Mouse (Mus musculus) heart, embryonic 10.5 days (tissue): ENCODE measurements around the gene Plekhg2. TPM values are rescaled to one million over a fixed set of nuclear protein-coding genes. Genes with fewer than 3 reads are reported as not detected.
A peak's percentile ranks its signal among the peaks of the same experiment; 100 is the strongest.

ENCODE experiments used
- DNase-seq: peaks from one replicate; pipeline ENCODE4 v3.0.0-alpha.2; 2017; ENCODE audit warnings: low spot score
- H3K27ac ChIP-seq: fragments of 300-500 bp; sonication (generic); 2 replicates; pipeline ENCODE4 v1.5.1; 2016; ENCODE audit warnings: mild to moderate bottlenecking
- H3K27me3 ChIP-seq: fragments of 300-500 bp; sonication (generic); 2 replicates; pipeline ENCODE4 v1.6.1; 2016; ENCODE audit warnings: mild to moderate bottlenecking; ENCODE audit not compliant: poor library complexity, insufficient read depth, severe bottlenecking
- H3K36me3 ChIP-seq: fragments of 300-500 bp; sonication (generic); 2 replicates; pipeline ENCODE4 v1.6.1; 2016; ENCODE audit warnings: mild to moderate bottlenecking, moderate library complexity
- H3K4me1 ChIP-seq: fragments of 300-500 bp; sonication (generic); 2 replicates; pipeline ENCODE4 v1.6.1; 2016; ENCODE audit warnings: mild to moderate bottlenecking
- H3K4me3 ChIP-seq: fragments of 300-500 bp; sonication (generic); 2 replicates; pipeline ENCODE4 v1.5.1; 2016; ENCODE audit warnings: mild to moderate bottlenecking, moderate library complexity
- H3K9me3 ChIP-seq: fragments of 300-500 bp; sonication (generic); 2 replicates; pipeline ENCODE4 v1.6.1; 2016; ENCODE audit warnings: mild to moderate bottlenecking, moderate library complexity
- WGBS: fragments of 180-500 bp; shearing (Covaris S2); methylation state at CpG from one replicate; pipeline ENCODE4 v1.1.7; 2016; 5-methylcytosine and 5-hydroxymethylcytosine counted together
- polyA plus RNA-seq: library from polyadenylated mRNA; unstranded; fragments of >200 nt; fragmentation: Nextera tagmentation; extraction: Ambion mirVana; gene quantifications from 2 replicates; pipeline ENCODE4 v1.2.1, GENCODE M21; 2016

The Plekhg2 gene
- polyA plus RNA-seq, 1 experiment from 2014 or later: 75.1 TPM

DNA sequence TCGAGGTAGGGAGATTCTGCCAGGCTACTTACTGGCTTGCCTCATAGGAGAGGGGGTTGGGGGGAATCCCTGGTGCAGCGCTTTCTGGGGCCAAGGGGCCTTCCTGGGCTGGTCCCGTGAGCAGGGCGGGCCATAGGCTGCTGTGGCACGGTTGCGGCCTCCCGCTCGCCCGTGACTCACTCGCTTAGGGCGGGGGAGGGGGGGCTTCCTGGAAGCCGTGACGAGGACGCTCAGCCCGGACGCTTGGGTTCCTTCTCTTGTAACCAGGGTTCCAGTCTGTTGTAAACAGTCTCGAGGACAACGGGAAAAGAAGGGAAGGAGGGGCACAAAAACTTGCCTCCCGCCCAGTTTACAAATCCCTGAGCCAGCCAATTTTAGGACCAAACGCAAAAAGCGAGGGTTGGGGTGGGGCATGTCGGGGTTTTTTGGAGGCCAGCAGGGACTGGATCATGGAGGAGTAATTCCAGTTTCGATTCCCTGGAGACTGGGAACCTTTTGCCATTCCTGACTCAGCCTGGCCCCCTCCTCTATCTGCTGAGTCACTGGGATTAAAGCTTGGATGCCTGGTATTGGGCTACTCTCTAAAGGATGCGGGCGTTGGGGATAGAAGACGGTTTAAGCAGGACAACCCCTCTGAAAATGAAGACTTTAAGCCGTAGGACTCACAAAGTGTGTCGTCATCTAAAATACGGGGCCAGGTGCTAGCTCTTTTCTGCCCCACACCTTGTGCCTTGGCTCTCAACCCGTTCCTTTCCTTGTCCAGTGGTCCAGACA, 8.8 kb upstream of the Plekhg2 start:
- H3K4me3 ChIP-seq: peak overlapping the region; percentile 52
- H3K4me1 ChIP-seq: peaks cover 64% of the 10 kb centered on the region
- peak overlapping the region; percentile 96 for H3K27ac ChIP-seq
- no peaks in the 10 kb centered on the region for H3K27me3 ChIP-seq
- no peaks in the 10 kb centered on the region for H3K9me3 ChIP-seq
- DNase-seq: peak; percentile 92
- peaks cover 18% of the 10 kb centered on the region for H3K36me3 ChIP-seq
- 4% methylated on average over 30 of the region's 30 CpGs for WGBS

DNA sequence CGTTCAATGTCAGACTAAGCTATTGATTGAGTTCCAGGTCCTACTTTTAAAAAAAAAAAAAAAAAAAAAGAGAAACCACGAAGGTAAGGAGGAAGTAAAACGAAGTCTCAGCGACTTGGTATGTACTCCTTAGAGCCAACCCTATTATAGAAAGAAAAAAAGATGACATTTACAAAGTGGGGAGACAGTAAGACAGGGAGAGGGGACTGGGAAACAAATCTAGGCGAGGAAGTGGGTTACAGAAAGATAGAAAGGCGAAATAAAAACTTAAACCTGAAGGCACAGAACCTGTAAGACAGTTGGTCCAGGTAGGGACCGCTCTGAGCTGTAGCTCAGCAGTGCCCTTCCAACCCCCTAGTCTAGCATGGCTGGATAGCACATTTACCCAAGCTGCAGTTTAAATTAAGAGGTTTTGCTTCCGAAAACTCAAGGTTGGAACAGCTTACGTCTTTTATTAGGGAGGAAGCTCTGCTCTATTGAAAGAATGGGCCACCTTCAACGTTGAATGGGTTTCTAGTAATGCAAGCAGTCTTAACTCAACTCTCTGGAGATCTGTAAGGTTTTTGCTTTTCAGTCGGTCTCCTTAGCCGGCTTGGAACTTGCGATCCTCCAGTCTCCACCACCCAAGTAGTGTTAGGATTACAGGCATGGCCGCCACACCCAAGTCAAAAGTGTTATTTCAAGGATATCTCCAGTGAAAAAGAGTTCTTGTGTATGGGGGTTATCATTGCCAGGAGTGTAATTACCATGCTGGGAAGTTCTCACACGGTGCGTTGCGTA, 8.0 kb upstream of the Plekhg2 start, which contains the start of gene Zfp36:
TSS of gene Zfp36 (minus strand) at position 17 of the 780 bp plus-strand sequence.
- no peaks in the 10 kb centered on the region for H3K27me3 ChIP-seq
- H3K4me3 ChIP-seq: peak within 1 kb of the TSS; percentile 80
- peaks cover 72% of the 10 kb centered on the region for H3K4me1 ChIP-seq
- H3K27ac ChIP-seq: peak within 1 kb of the TSS; percentile 97
- no peaks in the 10 kb centered on the region for H3K9me3 ChIP-seq
- WGBS: 48% methylated on average over 17 of the region's 17 CpGs
- peaks cover 10% of the 10 kb centered on the region for H3K36me3 ChIP-seq
- no peak for DNase-seq

DNA sequence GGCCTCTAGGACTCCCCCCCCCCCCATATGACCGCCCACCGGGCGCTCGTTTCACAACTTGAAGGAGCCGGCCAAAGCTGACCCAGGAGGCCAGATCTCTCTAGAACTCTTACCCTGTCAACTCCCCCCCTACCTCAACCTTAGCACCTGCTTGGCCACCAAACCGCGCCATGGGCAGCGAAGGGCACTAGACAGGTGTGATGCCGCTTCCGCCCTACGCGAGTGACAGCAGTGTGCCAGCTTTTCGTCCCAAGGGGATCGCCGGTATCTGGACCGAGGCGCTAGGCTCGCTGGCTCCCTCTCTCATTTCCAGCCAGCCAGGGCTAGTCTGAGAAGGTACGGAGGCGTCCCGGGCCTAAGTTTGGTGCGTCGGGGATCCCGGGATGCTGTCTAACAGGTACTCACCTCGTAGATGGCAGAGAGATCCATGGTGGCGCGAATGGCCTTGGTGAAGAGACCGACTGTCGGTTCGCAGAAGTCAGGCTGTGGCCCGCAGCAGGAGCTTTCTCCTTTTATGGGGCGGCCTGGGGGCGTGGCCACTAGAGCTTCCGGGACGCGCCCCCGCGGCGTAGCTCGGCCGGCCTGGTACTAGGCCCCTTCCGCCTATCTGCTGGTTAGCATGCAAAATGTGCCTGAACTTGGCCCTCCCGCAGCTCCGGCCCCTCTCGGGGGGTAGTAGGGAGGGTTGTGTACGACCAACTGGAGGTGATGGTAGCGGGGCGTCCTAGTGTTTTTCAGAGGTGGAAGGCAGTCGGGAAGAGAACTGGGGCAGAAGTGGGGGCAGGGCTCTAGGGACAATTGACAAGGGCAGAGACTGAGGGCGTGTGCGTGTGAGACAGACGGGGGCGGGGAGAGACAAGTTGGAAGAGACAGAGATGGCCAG, 6.6 kb upstream of the Plekhg2 start:
- under 1% methylated on average over 53 of the region's 53 CpGs for WGBS
- Histone ChIP-seq H3K27ac (peak overlapping the region; percentile 97), H3K4me1 (peaks cover 83% of the 10 kb centered on the region), H3K4me3 (peak overlapping the region; percentile 80), H3K36me3 (peaks cover 9% of the 10 kb centered on the region), H3K27me3 (no peaks in the 10 kb centered on the region), H3K9me3 (no peaks in the 10 kb centered on the region)
- peak; percentile 95 for DNase-seq

DNA sequence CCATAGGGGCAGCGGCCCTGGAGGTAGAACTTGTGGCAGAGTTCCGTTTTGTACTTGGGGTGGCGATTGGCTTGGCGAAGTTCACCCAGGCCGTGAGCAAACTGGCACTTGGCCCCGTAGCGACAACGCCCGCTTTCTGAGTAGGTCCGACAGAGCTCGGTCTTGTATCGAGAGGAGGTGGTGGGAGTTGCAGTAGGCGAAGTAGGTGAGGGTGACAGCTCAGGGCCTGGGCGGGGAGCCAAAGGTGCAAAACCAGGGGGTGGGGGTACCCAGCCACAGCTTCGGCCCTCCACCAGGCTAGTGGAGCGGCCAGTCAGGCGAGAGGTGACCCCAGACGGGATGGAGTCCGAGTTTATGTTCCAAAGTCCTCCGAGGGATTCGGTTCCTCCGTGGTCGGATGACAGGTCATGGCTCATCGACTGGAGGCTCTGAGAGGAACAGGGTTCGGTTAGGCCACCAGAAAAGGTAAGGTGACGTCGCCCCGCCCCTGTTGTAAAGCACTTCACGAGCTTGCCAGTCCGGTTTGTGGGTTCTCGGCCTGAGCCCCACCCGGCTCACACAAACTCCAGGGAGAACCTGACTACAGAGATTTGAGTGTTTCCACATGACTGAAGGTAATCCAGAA, 5.8 kb upstream of the Plekhg2 start:
- peak overlapping the region; percentile 80 for H3K4me3 ChIP-seq
- H3K4me1 ChIP-seq: peaks cover 81% of the 10 kb centered on the region
- WGBS: 33% methylated on average over 32 of the region's 32 CpGs
- peak overlapping the region; percentile 97 for H3K27ac ChIP-seq
- H3K27me3 ChIP-seq: no peaks in the 10 kb centered on the region
- H3K9me3 ChIP-seq: no peaks in the 10 kb centered on the region
- no peak for DNase-seq
- peaks cover 9% of the 10 kb centered on the region for H3K36me3 ChIP-seq

DNA sequence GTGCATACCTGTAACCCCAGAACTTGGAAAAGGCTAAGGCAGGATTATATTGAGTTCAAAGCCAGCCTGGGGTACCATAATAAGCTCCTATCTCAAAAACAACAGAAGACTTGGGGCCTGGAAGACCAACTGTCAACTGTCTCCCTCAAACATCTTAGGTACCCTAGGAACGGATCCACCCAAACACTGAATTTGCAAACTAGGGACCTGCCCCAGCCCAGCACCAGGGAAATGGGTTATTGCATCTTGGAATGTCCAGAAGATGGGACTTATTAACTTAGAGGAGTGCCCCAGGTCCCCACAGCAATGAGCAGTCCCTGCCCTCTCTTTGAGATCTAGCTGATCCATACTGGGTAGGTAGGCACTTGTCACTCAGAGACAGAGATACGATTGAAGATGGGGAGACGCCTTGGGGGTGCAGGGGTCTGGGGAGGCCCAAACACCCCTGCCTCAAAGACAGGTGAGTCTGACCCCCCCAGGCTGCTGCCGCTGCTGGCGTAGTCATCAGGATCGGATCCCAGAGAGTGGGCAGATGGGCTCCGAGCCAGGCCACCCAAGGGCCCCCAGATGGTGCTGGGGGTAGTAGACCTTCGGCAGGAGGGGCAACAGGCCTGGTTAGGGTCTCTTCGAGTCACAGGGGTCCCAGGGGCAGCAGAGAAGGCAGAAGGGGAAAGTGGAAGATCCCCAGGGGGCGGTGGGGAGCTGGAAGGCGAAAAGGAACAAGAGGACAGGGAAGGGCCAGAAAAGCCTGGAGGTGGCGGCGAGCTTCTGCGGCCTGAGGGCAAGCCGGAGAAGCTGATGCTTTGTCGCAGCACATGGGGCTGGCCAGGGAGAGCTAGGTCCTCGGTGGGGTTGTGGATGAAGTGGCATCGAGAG, 5.0 kb upstream of the Plekhg2 start:
- Histone ChIP-seq H3K27ac (peak overlapping the region; percentile 97), H3K4me3 (peak overlapping the region; percentile 80), H3K36me3 (peaks cover 9% of the 10 kb centered on the region), H3K9me3 (no peaks in the 10 kb centered on the region), H3K27me3 (no peaks in the 10 kb centered on the region), H3K4me1 (peaks cover 73% of the 10 kb centered on the region)
- no peak for DNase-seq
- WGBS: 64% methylated on average over 18 of the region's 18 CpGs

DNA sequence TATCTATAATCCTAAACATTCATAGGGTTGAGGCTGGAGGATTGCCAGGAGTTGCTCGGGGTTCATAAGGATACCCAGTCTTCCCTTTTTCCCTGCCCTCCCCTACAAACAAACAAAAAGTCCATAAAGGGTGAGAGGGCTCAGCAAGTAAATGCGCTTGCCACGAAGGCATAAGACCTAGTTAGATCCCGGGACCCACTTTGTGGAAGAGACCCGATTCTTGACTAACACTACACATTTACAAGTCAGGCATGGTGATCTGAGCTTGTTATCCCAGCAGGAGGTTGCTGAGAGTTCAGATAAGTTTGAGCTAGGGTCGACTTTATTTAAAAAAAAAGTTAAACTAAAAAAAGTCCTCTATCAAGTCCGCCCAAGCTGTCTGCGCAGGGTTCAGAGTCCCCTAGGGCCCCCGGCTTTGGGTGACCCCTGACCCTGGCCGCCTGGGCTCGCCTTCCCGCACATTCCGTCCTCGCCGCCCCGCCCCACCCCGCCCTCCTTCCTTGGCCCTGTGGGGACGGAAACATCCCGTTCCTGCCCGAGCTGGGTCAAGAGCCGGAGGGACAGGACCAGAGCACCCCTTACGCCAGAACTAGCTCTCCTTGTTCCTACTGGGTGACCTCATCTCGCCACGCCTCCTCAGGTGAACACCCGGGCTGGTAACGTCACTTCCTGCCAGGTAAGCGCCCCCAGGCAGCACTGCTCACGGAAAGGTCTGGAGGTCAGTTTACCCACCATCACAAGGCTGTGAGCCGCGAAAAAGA, 3.8 kb upstream of the Plekhg2 start:
- WGBS: 2% methylated on average over 30 of the region's 30 CpGs

DNA sequence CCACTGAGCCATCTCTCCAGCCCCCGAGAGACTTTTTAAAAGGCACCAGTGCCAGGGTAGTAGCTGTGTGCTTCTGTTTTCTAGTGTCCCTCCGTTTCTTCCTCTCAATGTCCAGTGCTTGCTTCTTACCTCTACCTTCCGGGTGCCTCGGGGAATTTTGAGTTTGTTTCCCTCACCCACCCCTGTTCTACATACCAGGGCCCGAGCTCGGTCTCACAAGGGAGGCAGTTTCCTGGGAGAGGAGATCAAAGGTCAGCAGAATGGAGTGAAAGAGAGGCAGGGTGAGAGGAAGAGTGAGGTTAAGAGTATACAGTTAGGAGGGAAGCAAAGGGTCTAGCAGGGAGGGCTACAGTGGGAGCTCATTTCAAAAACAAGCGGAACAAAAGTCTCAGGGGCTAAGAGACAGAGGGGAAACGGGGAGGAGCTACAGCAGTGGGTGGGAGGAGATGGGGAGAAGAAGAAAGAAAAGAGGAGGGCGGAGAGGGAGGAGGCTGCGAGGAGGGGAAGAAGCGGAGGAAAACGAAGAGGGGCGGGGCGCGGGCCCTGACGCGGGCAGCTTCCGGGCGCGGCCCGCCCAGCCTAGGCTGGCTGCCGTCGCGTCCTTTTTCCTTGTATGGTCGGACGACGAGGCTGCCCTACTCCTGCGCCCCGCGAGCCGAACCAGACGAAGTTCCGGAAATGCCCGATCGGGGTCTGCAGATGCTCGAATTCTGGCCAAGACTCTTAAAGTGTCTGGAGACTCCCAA, 3.0 kb upstream of the Plekhg2 start:
- Histone ChIP-seq H3K4me1 (peaks cover 60% of the 10 kb centered on the region), H3K9me3 (no peaks in the 10 kb centered on the region), H3K4me3 (peak overlapping the region; percentile 55), H3K27ac (peak overlapping the region; percentile 97), H3K27me3 (no peaks in the 10 kb centered on the region), H3K36me3 (peaks cover 9% of the 10 kb centered on the region)
- under 1% methylated on average over 36 of the region's 36 CpGs for WGBS
- DNase-seq: peak; percentile 97

More for the DNA sequence above, 3.8 kb upstream of the Plekhg2 start:
- Histone ChIP-seq H3K27ac (peak overlapping the region; percentile 97), H3K9me3 (no peaks in the 10 kb centered on the region), H3K27me3 (no peaks in the 10 kb centered on the region), H3K4me1 (peaks cover 61% of the 10 kb centered on the region), H3K4me3 (peak overlapping the region; percentile 55), H3K36me3 (peaks cover 9% of the 10 kb centered on the region)
- peak; percentile 90 for DNase-seq

DNA sequence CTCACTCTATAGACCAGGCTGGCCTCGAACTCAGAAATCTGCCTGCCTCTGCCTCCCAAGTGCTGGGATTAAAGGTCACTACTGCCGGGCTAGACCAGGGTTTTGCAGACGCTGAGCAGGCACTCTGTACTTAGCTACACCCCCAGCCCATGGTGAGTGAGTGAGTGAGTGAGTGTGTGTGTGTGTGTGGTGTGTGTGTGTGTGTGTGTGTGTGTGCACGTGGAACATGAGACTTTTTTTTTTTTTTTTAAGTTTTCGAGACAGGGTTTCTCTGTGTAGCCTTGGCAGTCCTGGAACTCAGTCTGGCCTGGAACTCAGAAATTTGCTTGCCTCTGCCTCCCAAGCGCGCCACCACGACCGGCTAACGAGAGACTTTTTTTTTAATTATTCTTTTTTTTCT, 2.2 kb upstream of the Plekhg2 start:
- Histone ChIP-seq H3K27ac (peak overlapping the region; percentile 97), H3K4me3 (peak overlapping the region; percentile 55), H3K9me3 (no peaks in the 10 kb centered on the region), H3K4me1 (peaks cover 64% of the 10 kb centered on the region), H3K27me3 (no peaks in the 10 kb centered on the region), H3K36me3 (peaks cover 16% of the 10 kb centered on the region)
- WGBS: 74% methylated on average over 10 of the region's 10 CpGs
- no peak for DNase-seq

DNA sequence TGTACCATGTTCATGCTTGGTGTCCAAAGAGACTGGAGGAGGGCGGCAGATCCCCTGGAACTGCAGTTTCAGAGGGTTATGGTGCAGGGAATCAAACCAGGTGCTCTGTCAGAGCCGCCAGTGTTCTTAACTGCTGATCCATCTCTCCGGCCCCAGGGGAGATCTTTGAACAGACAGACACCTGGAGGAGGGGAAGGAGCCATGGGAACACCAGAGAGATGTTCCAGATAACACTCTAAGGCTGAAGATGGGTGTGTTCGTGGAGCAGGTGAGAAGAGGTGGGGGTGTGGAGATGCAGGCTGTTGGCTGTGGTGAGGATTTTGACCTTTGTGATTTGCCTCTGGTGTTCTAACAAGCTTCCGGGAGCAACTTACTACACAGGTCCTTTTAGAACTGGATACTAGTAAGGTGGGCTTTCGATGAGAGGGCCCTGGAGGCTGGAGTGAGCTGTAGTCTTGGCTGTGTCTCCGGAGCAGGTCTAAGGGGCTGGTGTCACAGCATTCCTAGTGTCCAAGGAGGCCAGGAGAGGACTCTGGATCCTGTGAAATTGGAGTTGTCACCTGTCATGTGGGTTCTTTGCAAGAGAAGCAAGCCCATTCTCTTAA, 1.6 kb upstream of the Plekhg2 start:
- Histone ChIP-seq H3K27ac (peak overlapping the region; percentile 97), H3K36me3 (peaks cover 23% of the 10 kb centered on the region), H3K4me1 (peaks cover 65% of the 10 kb centered on the region), H3K9me3 (no peaks in the 10 kb centered on the region), H3K27me3 (no peaks in the 10 kb centered on the region), H3K4me3 (peak overlapping the region; percentile 22; the same call in 1 of the 2 replicates)
- DNase-seq: no peak
- WGBS: 82% methylated on average over 7 of the region's 7 CpGs

DNA sequence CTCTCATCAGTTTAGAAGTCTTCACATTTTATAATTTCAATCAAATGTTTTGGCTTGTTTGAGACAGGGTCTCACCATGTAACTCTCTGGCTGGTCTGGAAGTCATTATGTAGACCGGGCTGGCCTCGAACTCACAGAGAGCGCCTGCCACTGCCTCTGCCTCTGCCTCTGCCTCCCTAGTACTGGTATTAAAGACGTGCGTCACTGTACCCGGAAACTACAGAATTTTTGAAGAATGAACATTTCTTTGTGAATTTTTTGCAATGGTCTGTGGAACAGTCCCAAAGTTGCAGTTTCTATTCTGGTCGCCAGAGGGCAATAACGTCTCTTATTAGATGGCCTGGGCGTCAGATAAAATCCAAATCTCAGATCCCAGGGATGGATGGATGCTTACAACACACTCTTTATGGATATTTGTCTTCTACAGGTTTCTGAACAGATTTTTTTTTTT, 757 bp upstream of the Plekhg2 start:
- H3K27me3 ChIP-seq: no peaks in the 10 kb centered on the region
- H3K9me3 ChIP-seq: no peaks in the 10 kb centered on the region
- 1% methylated on average over 9 of the region's 9 CpGs for WGBS
- peak overlapping the region; percentile 87 for H3K4me3 ChIP-seq
- peaks cover 68% of the 10 kb centered on the region for H3K4me1 ChIP-seq
- peaks cover 31% of the 10 kb centered on the region for H3K36me3 ChIP-seq
- peak overlapping the region; percentile 96 for H3K27ac ChIP-seq
- no peak for DNase-seq
